Mouse (Mus musculus): ENCODE data around the gene Tent4b.
"Not testable (repeated sequence)": the region's sequence is repeated elsewhere in the genome, so short reads cannot be mapped to it uniquely, and the experiment has no call there.

Gene Tent4b

GRCm38 (mm10) chr8:88206016-88206415, 7.0 kb downstream of the Tent4b start:
- no peaks in the 10 kb centered on the region for H3K27me3 ChIP-seq (ENCODE audit: control insufficient read depth, insufficient read depth, low read length, poor library complexity, severe bottlenecking)
- no peak for DNase-seq (ENCODE audit: low read depth, low spot score)
- H3K36me3 ChIP-seq (ENCODE audit: control insufficient read depth, insufficient read depth, low read length, poor library complexity, severe bottlenecking): no peaks in the 10 kb centered on the region; the same call in 1 of the 2 replicates

GRCm38 (mm10) chr8:88207121-88207821, 8.3 kb downstream of the Tent4b start:
- no peaks in the 10 kb centered on the region for H3K27me3 ChIP-seq (ENCODE audit: control insufficient read depth, insufficient read depth, low read length, poor library complexity, severe bottlenecking)
- H3K36me3 ChIP-seq (ENCODE audit: control insufficient read depth, insufficient read depth, low read length, poor library complexity, severe bottlenecking): no peaks in the 10 kb centered on the region; the same call in 1 of the 2 replicates
- DNase-seq (ENCODE audit: low read depth, low spot score): peak; percentile 16

- H3K27me3 ChIP-seq (ENCODE audit: control insufficient read depth, insufficient read depth, low read length, poor library complexity, severe bottlenecking); DNase-seq (ENCODE audit: low read depth, low spot score); H3K36me3 ChIP-seq (ENCODE audit: control insufficient read depth, insufficient read depth, low read length, poor library complexity, severe bottlenecking): not testable (repeated sequence)
Measured at GRCm38 (mm10) chr8:88209930-88210827, 11.2 kb downstream of the Tent4b start.

GRCm38 (mm10) chr8:88221353-88221752, 22.3 kb downstream of the Tent4b start:
- no peak for DNase-seq (ENCODE audit: low read depth, low spot score)
- no peaks in the 10 kb centered on the region for H3K36me3 ChIP-seq (ENCODE audit: control insufficient read depth, insufficient read depth, low read length, poor library complexity, severe bottlenecking)

GRCm38 (mm10) chr8:88225358-88225757, 26.3 kb downstream of the Tent4b start:
- Histone ChIP-seq H3K27me3 (ENCODE audit: control insufficient read depth, insufficient read depth, low read length, poor library complexity, severe bottlenecking) (no peaks in the 10 kb centered on the region), H3K36me3 (ENCODE audit: control insufficient read depth, insufficient read depth, low read length, poor library complexity, severe bottlenecking) (no peaks in the 10 kb centered on the region)
- no peak for DNase-seq (ENCODE audit: low read depth, low spot score)

More at GRCm38 (mm10) chr8:88221353-88221752, 22.3 kb downstream of the Tent4b start:
- H3K27me3 ChIP-seq (ENCODE audit: control insufficient read depth, insufficient read depth, low read length, poor library complexity, severe bottlenecking): no peaks in the 10 kb centered on the region

GRCm38 (mm10) chr8:88227851-88228250, 28.8 kb downstream of the Tent4b start:
- no peaks in the 10 kb centered on the region for H3K36me3 ChIP-seq (ENCODE audit: control insufficient read depth, insufficient read depth, low read length, poor library complexity, severe bottlenecking)
- H3K27me3 ChIP-seq (ENCODE audit: control insufficient read depth, insufficient read depth, low read length, poor library complexity, severe bottlenecking): no peaks in the 10 kb centered on the region
- DNase-seq (ENCODE audit: low read depth, low spot score): no peak

- H3K36me3 ChIP-seq (ENCODE audit: control insufficient read depth, insufficient read depth, low read length, poor library complexity, severe bottlenecking): no peaks in the 10 kb centered on the region
- no peak for DNase-seq (ENCODE audit: low read depth, low spot score)
- no peaks in the 10 kb centered on the region for H3K27me3 ChIP-seq (ENCODE audit: control insufficient read depth, insufficient read depth, low read length, poor library complexity, severe bottlenecking)
Measured at GRCm38 (mm10) chr8:88228286-88228685, 29.3 kb downstream of the Tent4b start.

- H3K36me3 ChIP-seq (ENCODE audit: control insufficient read depth, insufficient read depth, low read length, poor library complexity, severe bottlenecking): no peaks in the 10 kb centered on the region
- peak; percentile 22 for DNase-seq (ENCODE audit: low read depth, low spot score)
- no peaks in the 10 kb centered on the region for H3K27me3 ChIP-seq (ENCODE audit: control insufficient read depth, insufficient read depth, low read length, poor library complexity, severe bottlenecking)
Measured at GRCm38 (mm10) chr8:88228800-88229199, 29.8 kb downstream of the Tent4b start.

- DNase-seq (ENCODE audit: low read depth, low spot score): no peak
Measured at GRCm38 (mm10) chr8:88236666-88237065, 37.7 kb downstream of the Tent4b start.

GRCm38 (mm10) chr8:88237606-88238005, 38.6 kb downstream of the Tent4b start:
- no peaks in the 10 kb centered on the region for H3K27me3 ChIP-seq (ENCODE audit: control insufficient read depth, insufficient read depth, low read length, poor library complexity, severe bottlenecking)
- no peak for DNase-seq (ENCODE audit: low read depth, low spot score)
- H3K36me3 ChIP-seq (ENCODE audit: control insufficient read depth, insufficient read depth, low read length, poor library complexity, severe bottlenecking): no peaks in the 10 kb centered on the region

More at GRCm38 (mm10) chr8:88236666-88237065, 37.7 kb downstream of the Tent4b start:
- no peaks in the 10 kb centered on the region for H3K27me3 ChIP-seq (ENCODE audit: control insufficient read depth, insufficient read depth, low read length, poor library complexity, severe bottlenecking)
- H3K36me3 ChIP-seq (ENCODE audit: control insufficient read depth, insufficient read depth, low read length, poor library complexity, severe bottlenecking): no peaks in the 10 kb centered on the region

GRCm38 (mm10) chr8:88239277-88239676, 40.3 kb downstream of the Tent4b start:
- DNase-seq (ENCODE audit: low read depth, low spot score): no peak
- H3K36me3 ChIP-seq (ENCODE audit: control insufficient read depth, insufficient read depth, low read length, poor library complexity, severe bottlenecking): no peaks in the 10 kb centered on the region
- H3K27me3 ChIP-seq (ENCODE audit: control insufficient read depth, insufficient read depth, low read length, poor library complexity, severe bottlenecking): no peaks in the 10 kb centered on the region

- peak; percentile 58 for DNase-seq (ENCODE audit: low read depth, low spot score)
- Histone ChIP-seq H3K36me3 (ENCODE audit: control insufficient read depth, insufficient read depth, low read length, poor library complexity, severe bottlenecking) (0 out of 2 replicates have a peak, but pooled peaks cover 2% of the 10 kb centered on the region), H3K27me3 (ENCODE audit: control insufficient read depth, insufficient read depth, low read length, poor library complexity, severe bottlenecking) (no peaks in the 10 kb centered on the region)
Measured at GRCm38 (mm10) chr8:88241871-88242270, 42.9 kb downstream of the Tent4b start.

- peak; percentile 75 for DNase-seq (ENCODE audit: low read depth, low spot score)
- Histone ChIP-seq H3K36me3 (ENCODE audit: control insufficient read depth, insufficient read depth, low read length, poor library complexity, severe bottlenecking) (0 out of 2 replicates have a peak, but pooled peaks cover 4% of the 10 kb centered on the region), H3K27me3 (ENCODE audit: control insufficient read depth, insufficient read depth, low read length, poor library complexity, severe bottlenecking) (no peaks in the 10 kb centered on the region)
Measured at GRCm38 (mm10) chr8:88244298-88244697, 45.3 kb downstream of the Tent4b start.

- Histone ChIP-seq H3K27me3 (ENCODE audit: control insufficient read depth, insufficient read depth, low read length, poor library complexity, severe bottlenecking) (no peaks in the 10 kb centered on the region), H3K36me3 (ENCODE audit: control insufficient read depth, insufficient read depth, low read length, poor library complexity, severe bottlenecking) (peaks cover 19% of the 10 kb centered on the region)
- DNase-seq (ENCODE audit: low read depth, low spot score): peak; percentile 43
Measured at GRCm38 (mm10) chr8:88252791-88253190, 53.8 kb downstream of the Tent4b start.

- peaks cover 21% of the 10 kb centered on the region for H3K36me3 ChIP-seq (ENCODE audit: control insufficient read depth, insufficient read depth, low read length, poor library complexity, severe bottlenecking)
- DNase-seq (ENCODE audit: low read depth, low spot score): no peak
- no peaks in the 10 kb centered on the region for H3K27me3 ChIP-seq (ENCODE audit: control insufficient read depth, insufficient read depth, low read length, poor library complexity, severe bottlenecking)
Measured at GRCm38 (mm10) chr8:88254957-88255356, 55.9 kb downstream of the Tent4b start.
